Mouse (Mus musculus) embryo, embryonic 9.5 days (tissue): ENCODE results near the gene Calcb.

ENCODE experiments used
- DNase-seq: peaks from one replicate; pipeline ENCODE4 v3.0.0-alpha.2; 2017; ENCODE audit errors: extremely low spot score

The Calcb gene

DNA sequence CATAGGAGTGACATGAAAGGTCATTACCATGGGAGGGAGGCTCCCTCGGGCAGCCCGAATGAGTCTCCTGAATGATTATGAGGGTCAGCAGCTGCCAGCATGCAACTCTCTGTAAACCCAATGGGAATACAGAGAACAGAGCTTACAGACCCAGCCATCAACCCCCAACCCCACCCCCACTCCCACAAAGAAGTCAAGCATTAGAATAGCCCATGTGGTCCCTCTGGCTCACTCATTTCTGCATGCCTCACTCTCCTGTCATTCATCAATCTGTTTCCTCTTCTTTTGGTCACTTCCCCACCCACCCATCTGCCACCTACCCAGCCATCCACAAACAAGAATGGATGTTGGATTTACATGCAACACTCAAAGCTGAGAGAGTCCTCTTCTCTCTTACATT lies 35.0 kb downstream of the Calcb start:
- no peak for DNase-seq

DNA sequence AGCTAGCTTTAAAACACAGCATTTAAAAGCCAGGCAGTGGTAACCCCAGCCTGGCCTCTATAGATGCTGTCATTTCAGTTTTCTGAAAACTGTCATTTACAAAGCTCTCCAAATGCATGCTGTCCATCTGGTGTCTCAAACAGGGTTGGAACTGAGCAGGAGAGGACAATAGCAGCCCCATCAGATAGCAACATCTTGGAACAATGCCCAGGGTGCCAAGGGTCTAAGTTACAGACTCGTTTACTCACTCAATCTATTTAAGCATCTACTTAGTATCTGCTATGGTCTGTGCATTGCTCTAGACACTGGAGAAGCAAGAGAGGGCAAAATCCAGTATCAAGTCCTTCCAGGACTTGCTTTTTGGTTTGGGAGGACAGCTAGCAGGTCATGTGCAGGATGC lies 35.8 kb downstream of the Calcb start:
- no peak for DNase-seq

DNA sequence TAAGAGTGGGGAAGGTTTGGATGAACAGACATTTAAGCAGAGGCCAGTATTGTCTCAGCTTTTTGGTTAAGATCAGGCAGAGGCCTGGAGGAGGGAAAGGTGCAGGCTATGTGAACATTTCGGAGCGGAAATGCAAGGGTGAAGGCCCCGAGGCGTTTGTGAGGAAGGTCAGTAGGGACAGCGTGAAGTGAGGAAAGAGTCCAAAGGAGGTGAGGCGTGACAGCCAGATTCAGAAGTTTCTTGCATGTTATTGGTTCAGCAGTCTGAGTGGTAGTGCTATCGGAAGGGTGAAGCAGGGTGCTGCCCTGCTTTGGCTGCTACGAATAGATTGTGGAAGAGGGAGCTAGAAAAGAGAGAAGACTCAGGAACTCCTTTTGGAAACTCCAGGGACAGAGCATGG lies 36.2 kb downstream of the Calcb start:
- DNase-seq: no peak

DNA sequence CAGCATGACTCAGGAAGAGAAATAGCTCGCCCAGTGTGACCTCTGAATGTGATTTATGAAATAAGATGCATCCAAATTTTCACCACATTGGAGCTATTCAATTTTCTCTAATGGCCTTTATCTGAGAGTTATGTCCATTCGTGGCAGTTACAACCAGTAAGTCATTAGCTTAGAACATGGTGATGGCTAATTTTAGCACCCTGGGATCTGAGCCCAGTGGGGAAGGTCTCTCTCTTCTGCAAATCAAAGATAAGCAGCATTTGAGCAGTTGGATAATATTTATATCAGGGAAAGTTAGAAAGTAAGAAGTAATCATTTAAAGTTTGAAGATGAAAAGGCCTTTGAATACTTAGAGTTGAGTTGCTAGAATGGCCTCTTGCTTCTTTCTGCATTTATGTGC lies 44.2 kb downstream of the Calcb start:
- DNase-seq: no peak

DNA sequence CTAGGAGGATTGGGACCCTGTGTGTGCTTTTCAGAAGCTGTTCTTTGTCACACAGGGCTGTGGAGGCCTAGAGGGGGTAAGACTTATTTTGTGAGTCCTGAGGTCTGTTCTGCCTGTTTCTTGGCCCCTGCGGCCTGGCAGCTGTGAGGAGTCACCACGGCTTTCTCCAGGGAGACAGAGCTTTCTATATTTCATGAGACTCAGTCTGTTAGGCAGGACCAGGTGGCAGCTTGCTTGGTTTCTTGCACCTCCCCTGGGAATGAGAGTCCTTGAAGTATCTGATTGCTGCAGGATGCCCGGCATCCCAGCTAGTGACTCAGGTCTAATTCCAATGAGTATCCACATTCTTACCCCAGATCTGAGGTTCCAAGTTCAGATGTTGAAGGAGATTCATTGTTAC lies 46.8 kb downstream of the Calcb start:
- no peak for DNase-seq

DNA sequence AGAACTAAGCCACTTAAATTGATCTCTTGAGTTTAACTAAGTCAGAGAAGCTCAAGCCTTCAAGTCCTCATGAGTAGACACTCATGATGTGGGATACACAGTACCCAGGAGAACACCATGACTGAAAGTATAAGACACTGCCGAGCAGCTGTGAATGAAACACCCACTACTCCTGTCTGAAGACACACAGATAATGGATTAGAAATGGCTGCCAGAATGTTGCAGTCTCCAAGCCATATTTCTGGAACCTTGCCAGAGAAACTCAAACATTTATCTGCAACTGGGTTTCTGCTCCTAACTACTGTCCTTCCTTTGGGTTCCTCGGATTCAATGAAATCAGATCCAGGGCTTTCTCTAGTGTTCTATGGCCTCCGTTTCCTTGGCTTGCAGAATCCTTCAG lies 48.1 kb downstream of the Calcb start:
- no peak for DNase-seq

DNA sequence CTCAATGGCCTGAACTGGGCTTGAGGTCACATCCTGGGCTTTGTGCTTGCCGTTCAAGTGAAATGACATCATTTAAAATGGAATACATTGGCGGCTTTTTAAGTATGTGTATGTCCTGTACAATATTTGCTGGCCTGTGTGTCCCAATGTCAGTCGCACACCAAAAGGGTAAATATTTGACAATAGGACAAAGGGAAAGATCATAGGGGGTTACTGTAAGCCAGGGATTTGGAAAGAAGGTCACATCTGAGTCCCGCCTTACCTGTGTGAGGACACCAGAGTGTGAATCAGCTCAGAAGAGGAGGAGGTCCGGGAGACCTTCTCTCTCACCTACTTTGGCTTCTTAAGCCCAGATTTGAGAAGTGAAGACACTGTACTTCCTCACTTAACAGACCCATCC lies 50.1 kb downstream of the Calcb start:
- no peak for DNase-seq

DNA sequence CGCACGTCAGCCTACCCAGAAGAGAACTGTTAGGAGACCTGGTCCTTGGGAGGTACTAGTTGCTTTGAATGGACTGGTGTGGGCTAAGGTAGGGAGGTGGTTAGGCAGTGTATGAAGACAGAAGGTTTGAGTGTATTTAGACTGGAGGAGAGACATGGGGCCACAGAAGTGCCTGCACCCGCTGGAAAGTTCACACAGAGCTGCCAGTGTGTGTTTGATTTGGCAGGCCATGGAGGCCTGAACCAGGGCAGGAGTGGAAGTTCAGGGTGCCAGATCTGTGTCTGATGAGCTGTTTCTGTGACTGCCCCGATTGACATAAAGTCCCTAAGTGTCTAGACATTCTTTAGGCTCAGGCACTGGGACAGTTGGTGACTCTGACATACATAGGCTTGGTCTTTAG lies 50.6 kb downstream of the Calcb start:
- DNase-seq: no peak

DNA sequence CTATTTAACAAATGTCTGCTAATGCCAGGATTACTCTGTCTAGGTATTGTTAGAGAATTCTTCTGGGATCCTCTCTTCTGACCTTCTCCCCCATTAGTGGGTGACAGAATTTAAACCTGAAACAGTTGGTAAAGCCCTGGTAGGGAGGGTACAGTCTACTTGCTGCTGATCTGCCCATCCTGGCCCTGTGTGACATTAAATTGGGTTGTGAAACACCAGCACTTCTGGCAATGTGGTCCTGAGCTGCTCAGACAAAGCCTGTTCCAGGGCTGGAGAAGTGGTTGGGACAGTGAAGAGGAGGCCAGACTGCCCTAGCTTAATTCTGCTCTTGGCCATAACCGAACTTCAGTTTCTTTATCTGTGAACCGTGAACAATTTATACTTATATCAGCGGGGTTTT lies 52.1 kb downstream of the Calcb start:
- DNase-seq: no peak

DNA sequence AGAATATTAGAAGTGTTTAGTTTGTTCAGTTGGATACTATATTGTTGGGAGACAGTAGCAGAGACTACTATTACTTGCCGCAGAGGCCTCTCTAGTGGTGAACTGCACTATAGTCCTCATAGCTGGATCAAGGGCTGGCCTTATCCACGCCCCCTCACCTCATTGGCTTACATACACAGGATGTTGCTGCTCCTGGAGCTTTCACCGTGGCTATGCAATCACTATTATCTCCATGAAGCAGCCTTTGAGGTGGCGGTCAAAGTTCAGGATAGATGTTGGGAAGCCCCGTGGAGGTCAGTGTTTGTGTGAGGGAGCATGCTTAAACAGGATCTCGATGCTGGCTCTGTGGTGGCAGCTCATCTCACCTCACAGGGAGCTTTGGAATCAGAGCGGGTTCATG lies 53.4 kb downstream of the Calcb start:
- no peak for DNase-seq
